Mouse (Mus musculus): Measurements from ENCODE around the gene Phc2.

Phc2 gene

DNA sequence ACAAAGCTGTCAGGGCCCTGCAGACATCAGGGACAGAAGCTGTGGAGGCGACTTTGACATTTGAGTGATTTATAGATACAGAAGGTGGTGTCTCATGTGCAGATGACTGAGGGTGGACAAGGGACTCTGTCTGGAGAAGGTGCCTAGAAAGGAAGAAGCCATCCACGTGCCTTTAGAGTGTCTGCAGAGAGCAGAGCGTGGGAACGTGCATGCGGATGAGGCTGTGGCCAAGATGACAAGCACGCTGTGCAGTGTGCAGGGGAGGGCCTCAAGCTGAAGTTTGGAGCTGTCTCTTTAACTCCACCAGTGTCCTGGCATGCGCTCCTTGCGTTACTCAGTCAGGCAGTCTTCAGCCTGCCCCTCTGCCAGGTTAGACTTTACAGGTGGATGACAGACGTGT, 34.5 kb downstream of the Phc2 start:
- no peak for DNase-seq (ENCODE audit: extremely low read depth, low read depth, low spot score)

DNA sequence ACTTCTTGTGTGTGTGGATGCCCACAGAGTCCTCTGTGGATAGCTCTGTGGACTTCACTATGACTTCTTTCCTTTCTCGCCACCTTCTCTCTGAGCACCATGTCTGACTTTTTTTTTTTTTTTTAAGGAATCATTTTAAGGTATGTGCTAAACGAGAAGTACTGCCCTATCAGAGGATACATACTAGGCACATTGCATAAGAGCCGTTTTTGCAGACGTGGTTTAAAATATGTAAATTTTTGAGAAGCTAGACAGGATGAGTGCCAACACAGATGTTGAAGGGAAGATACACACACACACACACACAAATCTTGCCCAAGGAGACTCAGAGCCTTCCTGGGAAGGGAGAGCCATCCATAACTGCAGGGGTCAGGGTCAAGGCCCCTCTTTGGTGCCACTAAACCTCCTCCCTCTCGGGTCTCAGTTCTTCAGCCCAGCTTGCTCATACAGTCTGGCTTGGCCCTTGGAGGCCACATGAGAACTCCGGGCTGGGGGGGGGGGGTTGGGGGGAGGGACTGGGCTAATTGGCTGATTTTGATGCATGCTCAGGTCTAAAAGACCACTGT, 35.3 kb downstream of the Phc2 start:
- DNase-seq (ENCODE audit: extremely low read depth, low read depth, low spot score) = no peak

DNA sequence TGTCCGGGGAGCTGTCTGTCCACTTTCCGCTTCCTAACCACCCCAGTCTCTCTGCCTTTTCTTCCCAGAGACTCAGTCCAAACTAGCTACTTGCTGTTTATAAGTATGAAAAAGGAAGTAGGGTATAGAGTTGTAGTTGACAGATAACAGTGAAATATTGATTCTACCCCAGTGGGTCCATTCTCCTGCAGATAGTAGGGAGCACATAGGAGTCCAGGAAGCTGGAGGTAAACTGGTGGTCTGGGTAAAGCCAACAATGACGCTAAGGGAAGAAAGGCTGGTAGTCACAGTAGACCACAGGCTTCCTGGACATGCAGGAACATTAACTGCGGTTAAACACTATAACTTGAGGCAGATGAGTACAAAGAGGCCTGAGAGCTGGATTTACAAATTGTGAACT, 36.7 kb downstream of the Phc2 start:
- DNase-seq (ENCODE audit: extremely low read depth, low read depth, low spot score) = no peak

- no peak for DNase-seq (ENCODE audit: extremely low read depth, low read depth, low spot score)
Measured at GRCm38 (mm10) chr4:128692149-128692925, 37.8 kb downstream of the Phc2 start.

DNA sequence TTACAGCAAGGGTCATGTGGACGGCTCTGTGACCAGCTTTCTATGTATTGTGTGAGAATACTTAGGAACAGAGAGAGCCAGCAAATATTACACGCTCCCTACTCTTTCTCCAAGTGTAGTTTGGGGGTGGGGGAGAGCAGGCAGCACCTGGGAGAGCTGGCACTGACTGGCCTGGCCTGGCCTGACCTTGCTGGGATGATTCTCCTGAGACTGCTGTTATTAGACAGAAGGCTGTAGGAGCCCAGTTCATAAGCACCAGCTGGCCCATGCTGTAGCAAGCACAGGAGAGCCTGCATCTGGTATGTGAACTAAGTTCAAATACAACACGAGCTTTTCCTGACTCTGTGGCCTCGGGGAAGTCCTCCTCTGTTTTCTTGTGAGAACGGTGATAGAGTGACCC, 38.7 kb downstream of the Phc2 start:
- no peak for DNase-seq (ENCODE audit: extremely low read depth, low read depth, low spot score)

- no peak for DNase-seq (ENCODE audit: extremely low read depth, low read depth, low spot score)
Measured at GRCm38 (mm10) chr4:128694315-128694714, 39.8 kb downstream of the Phc2 start.

GRCm38 (mm10) chr4:128695149-128695548, 40.6 kb downstream of the Phc2 start:
- DNase-seq (ENCODE audit: extremely low read depth, low read depth, low spot score) = no peak

DNA sequence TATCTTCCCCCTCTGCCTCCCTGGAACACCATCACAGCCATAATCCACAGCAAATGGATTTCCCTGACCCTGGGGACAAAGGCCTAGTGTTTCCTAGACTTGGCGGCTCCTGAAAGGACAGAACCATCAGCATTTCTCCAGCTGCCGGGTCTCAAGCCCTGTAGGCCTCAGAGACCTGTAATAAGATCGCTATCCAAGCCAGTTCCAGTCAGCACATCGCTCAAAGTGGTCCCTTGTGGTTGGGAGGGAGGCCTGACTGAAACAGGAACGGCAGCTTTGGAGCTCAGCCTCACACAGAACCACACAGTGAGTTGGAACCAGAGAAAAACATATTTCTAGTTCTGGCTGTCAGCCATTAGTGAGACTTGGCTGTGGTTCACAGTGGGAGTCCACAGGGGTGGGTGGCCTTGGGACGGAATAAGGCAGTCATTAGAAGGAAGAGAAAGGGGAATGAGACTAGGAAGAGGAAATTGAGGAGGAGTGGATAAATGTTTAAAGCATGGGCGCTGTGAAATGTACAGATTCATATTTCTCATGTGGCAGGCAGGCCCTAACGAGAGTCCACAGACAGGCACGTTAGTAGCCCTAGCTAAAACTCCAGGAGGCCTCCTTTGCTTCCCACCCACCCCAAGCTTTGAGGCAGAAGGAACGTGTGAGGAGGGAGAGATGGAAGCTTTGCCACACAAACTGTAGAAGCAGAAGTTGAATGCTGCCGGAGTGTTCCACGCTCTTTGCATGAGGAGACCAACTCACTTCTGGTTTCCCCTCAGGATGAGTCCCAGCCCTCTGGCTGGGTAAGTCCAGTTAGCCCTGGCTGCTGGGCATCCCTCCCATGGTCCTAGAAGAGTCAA, 43.7 kb downstream of the Phc2 start:
- DNase-seq (ENCODE audit: extremely low read depth, low read depth, low spot score) = no peak

DNA sequence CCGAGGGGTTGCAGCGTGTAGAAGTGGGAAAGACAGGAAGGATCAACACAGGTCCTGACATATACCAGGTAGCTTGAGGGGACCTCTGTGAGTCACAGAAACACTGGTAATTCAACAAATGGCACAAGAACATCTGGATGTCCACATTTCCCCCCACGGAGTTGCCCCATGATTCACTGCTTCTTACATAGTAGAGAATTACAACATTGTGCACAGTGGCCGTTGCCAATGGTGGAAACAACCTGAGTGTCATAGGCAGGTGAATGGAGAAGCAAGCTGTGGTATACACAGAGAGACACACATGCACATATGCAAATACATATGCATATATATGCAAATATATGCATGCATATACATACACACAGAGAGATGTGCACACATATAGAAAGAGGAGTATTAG, 45.4 kb downstream of the Phc2 start:
- DNase-seq (ENCODE audit: extremely low read depth, low read depth, low spot score) = no peak

- DNase-seq (ENCODE audit: extremely low read depth, low read depth, low spot score) = no peak
Measured at GRCm38 (mm10) chr4:128700543-128700942, 46.0 kb downstream of the Phc2 start.

- DNase-seq (ENCODE audit: extremely low read depth, low read depth, low spot score) = no peak
Measured at GRCm38 (mm10) chr4:128705138-128705720, 50.7 kb downstream of the Phc2 start.

DNA sequence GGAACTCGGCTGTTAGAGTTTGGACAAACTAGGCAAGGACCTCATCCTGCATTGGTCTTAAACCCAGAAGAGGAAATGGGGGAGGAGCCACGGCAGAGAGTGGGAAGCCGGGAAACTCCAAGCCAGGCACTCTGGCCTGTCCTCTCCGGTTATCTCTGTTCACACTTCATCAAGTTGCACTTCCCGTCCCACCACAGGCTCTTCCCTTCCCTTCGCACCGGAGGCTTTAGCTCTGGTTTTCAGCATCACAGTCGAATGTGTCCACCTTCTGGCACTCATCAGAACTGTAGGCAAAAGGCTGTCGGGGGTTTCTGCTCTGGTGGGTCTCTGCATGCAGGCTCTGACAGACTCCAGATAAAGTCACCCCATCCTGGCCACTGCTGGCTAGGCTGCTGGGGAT, 52.1 kb downstream of the Phc2 start:
- no peak for DNase-seq (ENCODE audit: extremely low read depth, low read depth, low spot score)

DNA sequence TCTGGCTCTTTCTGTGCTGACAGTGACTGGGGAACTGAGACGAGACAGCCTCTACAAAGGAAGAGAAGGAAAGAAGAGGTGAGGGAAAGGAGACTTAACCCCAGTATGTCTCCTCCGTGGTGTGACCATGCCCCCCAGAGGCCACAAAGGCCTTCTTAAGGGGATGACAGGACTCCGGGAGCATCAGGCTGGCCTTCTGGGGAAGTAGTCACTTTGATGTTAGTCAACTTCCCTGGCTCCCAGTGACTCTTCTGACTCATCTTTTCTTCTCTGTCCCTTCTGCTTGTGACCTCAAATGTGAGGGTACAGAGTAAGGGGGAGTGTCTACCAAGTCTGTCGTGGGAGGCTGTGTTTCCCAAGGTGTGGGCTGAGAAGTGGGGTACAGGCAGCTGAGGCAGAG, 52.9 kb downstream of the Phc2 start:
- DNase-seq (ENCODE audit: extremely low read depth, low read depth, low spot score) = no peak

- no peak for DNase-seq (ENCODE audit: extremely low read depth, low read depth, low spot score)
Measured at GRCm38 (mm10) chr4:128709061-128709780, 54.7 kb downstream of the Phc2 start.

- DNase-seq (ENCODE audit: extremely low read depth, low read depth, low spot score) = no peak
Measured at GRCm38 (mm10) chr4:128709781-128710166, 55.3 kb downstream of the Phc2 start.

DNA sequence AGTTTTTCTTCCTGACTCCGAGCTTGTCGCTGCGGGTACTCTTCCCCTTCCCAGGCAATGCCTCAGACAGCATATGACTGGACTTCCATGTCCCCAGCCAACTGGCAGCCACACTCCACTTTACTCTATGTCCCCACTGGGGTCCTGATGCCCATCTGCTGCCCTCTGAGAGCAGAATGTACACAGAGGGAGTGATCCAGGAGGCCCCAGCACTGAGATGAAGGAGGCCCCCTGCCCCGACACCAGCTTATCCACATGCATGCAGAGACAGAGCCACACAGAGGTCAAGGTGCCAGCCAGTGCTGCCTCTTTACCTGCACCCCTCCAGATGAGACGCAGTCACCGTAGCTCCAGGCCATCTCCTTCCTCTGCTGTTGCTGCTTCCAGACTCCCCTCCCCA, 55.8 kb downstream of the Phc2 start:
- DNase-seq (ENCODE audit: extremely low read depth, low read depth, low spot score) = no peak

GRCm38 (mm10) chr4:128710800-128711199, 56.3 kb downstream of the Phc2 start:
- no peak for DNase-seq (ENCODE audit: extremely low read depth, low read depth, low spot score)

DNA sequence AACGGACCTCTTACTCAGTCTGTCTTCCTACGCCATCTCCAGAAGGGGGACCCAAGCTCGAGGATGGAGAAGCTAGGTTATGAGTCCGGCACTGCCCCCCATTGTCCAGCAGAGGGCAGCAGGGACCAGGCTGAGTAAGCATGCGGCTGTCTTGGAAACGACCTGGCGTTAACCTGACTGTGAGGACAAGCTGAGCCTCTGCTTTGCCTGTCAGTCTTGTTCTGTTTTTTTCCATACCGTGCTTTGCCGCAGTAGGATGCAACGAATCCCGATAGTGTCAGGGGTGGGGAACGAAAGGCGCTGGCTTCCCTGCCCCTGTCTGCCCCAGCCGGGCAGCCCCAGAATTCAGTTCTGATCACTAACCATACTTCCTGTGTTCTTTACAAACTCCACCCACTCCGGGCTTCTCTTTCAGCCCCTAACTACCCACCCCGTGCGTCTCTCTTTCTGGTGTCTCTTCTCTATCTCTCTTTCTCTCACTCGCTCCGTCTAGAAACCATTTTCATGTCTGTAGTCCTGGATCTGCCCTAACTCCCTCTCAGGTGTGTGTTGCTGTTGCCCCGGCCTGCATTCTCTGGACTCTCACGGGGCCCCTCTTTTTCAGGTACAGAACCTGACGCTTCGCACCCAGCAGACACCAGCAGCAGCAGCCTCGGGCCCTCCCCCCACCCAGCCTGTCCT, 57.1 kb downstream of the Phc2 start:
- DNase-seq (ENCODE audit: extremely low read depth, low read depth, low spot score) = peak; percentile 47

- DNase-seq (ENCODE audit: extremely low read depth, low read depth, low spot score) = no peak
Measured at GRCm38 (mm10) chr4:128712136-128712655, 57.7 kb downstream of the Phc2 start.

- DNase-seq (ENCODE audit: extremely low read depth, low read depth, low spot score) = no peak
Measured at GRCm38 (mm10) chr4:128712941-128713340, 58.4 kb downstream of the Phc2 start.

All from fat pad, adult 2 months (tissue).